Mouse (Mus musculus) adrenal gland, adult (tissue): Measurements from ENCODE around the gene Ccnb1ip1.
"Not testable (repeated sequence)": the region's sequence is repeated elsewhere in the genome, so short reads cannot be mapped to it uniquely, and the experiment has no call there.

Experiments
- DNase-seq, 2 experiments: peaks; one replicate each; pipeline ENCODE4 v3.0.0; 2022 to 2023; ENCODE audit warnings: low spot score in 1 of 2; ENCODE audit not compliant: inconsistent age in 2 of 2

Ccnb1ip1 gene

DNA sequence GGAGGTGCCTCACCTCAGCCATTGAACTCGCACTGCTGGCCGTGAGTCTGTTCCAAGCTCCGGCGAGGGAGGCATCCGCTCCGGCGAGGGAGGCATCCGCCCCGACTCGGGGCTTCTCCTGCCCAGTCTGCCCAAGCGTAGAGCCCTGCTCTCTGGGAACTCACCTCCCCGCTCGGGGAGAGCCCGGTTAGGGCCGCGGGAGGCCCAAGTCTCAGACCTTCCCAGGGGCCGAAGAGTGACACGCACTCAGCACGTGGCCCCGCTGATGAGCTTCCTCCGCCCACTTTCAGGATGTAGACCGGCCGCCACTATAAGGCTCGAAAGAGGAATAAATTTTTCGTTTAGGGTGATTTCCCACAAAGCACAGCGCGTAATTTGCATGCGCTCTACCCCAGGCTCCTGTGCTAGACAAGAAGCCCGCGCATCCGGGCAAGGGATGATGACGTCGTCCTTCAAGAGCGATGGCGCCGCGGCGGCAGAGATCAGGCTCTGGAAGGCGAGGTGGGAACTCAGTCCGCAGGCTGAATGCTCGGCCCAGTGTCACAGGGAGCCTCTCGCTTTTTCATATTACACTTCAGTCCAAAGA lies at the start of gene Ccnb1ip1, which contains the start of gene Parp2:
Ccnb1ip1 (minus strand) TSS at position 246 of the 586 bp plus-strand sequence.
Parp2 (plus strand) TSS at position 355 of the 586 bp plus-strand sequence.
- DNase-seq: peak; percentile 98 to 100

DNA sequence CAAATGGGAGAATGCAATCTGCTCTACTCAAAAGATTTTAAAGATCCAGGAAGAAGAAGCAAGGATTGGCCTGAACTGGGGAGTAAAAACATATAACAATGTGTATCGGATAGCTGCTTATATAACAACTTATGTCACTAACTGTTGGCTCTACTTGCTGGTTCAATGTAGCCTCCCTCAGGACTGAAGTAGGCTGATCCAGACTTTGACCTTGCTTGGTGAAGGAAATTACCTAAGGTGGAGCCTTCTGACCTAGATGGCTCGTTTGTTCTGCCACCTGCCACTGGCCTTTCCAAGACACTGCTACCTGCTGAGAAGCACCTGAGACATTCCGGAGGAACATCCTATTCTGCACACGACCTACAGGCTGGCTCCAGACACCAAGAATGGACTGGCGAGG lies 48.3 kb upstream of the Ccnb1ip1 start:
- DNase-seq: no peak

DNA sequence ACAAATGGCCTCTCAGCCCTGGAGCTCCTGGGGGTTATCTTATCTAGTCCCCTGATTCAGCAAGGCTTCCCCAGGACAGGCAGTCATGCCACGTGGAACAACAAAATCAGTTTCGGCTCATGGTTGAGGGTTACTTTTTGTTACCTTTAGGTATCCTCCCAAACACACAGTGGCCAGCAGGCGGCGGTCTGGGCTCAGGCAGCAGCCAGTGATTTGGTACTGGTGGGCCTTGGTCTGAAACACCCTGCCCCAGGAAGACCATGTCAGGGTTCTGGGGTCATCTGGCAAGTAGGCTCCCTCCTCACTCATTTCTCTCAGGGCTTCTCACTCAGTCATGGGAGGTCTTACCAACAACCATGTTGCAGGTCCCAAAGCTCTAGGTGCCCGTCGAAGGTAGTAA lies 29.7 kb upstream of the Ccnb1ip1 start:
- no peak for DNase-seq

DNA sequence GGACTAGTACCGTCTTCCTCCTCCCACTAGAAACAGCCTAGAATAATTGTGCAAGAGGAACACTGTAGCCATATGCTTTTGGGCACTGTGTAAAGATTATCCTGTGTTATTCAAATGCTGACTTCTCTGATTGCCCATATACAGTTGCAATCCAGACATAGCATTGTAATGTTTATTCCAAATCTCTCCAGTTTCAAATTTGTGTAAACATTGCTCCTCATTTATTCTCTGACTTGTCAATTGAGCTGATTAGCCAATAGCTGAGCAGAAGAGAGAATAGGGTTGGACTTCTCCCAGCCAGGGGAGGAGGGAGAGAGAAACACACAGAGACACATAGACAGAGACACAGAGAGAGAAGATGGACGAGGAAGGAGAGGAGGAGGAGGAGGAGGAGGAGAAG lies 26.9 kb upstream of the Ccnb1ip1 start:
- no peak for DNase-seq

DNA sequence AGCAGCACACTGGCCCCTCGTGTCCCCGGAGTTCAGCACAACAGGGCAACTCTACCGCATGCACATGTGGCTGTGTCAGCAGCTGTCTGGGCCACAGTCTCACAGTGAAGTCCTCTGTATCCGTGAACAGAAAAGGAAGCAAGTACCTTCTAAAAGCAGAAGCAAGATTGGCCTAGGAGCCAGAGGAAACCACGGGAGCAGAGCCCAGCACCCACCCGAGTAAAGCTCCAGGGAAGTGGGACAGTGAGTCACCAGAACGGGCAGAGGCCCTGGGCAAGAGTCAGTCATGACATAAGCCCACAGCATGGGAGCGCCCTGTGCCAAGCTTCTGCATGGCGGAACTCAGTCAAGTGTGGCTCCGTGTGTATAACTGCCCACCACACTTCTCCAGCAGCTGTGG lies 26.4 kb upstream of the Ccnb1ip1 start:
- DNase-seq: peak; percentile 32 to 51

DNA sequence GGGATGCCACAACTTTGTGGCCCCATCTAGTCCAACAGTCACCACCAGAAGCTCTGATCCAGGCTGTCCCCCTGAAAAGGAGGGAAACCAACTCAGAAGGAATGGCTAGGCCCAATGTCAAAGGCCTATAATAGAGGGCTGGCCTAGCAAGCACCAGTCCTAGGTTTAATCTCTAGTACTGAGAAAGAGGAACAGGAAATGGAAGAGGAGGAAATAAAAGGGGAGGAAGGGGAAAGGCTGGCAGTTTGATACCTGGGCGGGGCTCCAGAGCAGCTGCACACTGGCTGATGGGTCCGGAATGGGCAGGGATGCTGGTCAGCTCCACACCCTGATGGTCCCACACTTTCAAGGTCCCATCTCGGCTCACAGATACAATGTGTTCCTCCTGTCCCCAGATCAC lies 22.3 kb upstream of the Ccnb1ip1 start:
- no peak for DNase-seq

DNA sequence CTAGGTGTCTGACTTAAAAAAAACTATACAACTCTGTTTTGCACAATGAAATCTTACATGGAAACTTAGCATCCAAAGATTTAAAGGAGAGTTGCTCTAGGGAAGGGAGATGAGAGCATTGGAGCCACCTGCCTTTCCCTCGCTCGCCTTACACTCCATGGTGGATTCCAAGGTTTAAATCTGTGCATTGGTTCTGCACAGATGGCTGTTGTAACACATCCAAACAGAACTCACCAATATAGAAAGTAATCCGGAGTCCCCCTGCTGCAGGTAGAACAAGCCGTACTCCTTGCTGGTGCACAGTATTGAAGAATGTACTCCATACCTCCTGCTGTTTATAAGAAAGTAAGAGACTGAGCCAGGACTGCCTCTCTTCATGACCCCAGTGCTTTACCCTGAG lies 19.0 kb upstream of the Ccnb1ip1 start:
- DNase-seq: no peak

DNA sequence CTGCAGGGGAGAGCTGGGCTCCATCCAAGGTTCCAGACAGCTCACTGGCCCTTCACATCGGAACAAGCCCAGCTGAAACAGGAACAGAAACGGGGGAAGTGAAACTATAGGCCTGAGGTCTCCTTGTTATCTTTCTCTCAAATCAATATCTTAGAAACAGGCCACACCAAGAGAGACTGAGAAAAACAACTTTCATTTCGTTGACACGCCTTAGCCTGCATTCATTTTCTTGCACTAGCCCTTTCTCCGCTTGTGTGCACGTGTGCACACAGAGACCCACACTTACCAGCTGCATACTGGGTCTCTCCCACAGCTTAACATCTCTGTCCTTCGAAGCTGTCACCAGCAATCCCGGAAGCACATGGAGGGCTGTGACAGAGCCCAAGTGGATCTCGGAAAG lies 16.7 kb upstream of the Ccnb1ip1 start:
- DNase-seq: no peak

DNA sequence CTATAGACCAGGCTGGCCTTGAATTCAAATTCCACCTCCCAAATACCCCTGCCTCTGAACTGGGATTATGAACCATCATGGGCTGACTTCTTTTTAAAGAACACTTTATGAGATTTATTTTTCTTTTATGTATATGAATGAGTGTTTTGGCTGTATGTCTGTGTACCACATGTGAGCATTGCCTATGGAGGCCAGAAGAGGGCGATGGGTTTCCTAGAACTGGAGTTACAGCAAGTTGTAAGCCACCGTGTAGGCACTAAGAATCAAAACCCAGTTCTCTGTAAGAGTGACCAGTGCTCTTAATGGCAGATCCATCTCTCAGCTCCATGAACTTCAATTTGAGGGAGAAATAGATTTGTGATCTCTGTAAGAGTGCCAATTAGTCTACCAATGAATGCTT lies 15.7 kb upstream of the Ccnb1ip1 start:
- no peak for DNase-seq

DNA sequence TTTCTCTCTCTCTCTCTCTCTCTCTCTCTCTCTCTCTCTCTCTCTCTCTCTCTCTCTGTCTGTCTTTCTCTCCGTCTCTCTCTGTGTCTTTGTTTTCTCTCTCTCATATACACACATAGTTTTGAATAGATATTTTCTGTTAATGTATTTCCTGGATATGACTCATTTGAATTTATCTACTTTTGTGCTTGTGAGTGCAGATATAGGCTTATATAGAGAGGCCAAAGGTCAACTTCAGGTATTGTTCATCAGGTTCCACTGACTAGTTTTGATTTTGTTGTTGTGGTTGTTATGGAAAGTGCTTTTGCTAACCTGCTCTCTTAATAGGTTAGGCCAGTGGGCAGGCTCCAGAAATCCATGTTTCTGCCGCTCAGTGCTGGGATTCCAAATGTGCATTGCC lies 5.5 kb upstream of the Ccnb1ip1 start:
- no peak for DNase-seq

DNA sequence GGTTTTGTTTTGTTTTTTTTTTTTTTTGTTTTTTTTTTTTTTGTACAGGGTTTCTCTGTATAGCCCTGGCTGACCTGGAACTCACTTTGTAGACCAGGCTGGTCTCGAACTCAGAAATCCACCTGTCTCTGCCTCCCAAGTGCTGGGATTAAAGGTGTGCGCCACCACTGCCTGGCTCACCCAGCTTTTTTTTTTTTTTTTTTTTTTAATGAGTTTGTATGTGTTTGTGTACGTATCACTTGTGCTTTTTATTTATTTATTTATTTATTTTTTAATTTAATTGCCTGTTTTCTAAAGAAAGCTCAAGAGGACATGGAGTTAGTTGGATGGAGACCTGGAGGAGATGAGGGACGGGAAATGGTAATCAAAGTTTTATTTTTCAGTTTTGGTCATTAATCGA lies 1.1 kb downstream of the Ccnb1ip1 start:
- DNase-seq: not testable (repeated sequence)

DNA sequence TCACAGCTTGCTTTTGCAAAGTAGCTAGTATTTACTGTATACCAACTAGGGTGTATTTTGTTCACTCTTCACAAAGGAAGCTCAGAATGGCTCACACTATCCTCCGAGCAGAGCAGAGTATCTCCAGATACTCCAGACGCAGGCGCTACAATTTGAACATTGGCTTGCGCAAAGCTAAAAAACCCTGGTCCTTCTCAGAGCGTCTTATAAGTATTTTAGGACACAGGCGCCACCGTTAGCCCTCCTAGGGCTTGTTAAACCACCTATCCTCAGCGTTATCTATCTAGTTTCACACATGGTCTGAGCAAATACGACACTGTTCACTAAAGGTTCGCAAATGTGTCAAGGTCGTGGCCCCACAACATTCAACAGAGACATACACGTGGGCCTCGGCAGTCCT lies 2.8 kb downstream of the Ccnb1ip1 start:
- DNase-seq: no peak

DNA sequence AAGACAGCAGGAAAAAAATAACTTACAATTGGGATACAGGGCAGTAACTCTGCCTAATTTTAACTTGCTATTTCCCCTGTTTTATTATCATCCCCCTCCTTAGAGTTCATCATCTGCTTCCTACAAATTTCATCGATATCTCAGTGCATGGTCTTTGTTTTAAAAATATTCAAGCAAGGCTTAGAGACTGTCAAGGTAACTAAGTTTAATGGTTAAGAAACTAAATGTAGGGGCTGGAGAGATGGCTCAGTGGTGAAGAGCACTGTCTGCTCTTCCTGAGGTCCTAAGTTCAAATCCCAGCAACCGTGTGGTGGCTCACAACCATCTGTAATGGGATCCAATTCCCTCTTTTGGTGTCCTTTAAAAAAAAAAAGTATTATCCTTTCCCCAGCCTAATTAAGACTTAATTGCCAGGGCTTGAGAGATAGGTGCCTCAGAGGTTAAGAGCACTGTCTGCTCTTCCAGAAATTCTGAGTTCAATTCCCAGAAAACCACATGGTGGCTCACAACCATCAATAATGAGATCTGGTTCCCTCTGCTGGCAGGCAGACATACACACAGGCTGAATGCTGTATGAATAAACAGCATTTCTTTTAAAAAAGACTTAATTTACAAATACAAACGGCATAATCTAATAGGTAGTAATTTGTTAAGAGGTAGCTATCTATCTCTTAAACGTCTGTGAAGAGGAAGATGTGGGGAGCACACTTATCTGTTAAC lies 4.5 kb downstream of the Ccnb1ip1 start:
- DNase-seq: peak in 1 of 2 experiments; percentile 59

DNA sequence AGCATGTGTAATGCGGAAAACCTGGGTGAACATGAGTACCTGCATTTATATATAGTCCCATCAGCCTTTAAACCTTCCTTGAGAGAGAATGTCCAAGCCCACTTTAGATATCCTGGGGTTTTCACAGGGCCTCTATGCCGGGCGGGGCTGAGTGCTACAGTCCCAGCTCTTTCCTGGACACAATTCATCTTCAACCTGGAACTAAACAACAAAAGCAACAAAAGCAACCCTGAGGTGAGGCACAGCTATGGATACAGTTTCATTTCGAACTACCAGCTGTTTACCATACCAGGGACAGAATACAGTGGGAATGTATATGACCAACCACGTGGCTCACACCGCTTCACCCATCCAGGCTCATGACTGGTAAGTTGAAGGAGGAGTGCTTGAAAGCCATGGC lies 5.1 kb downstream of the Ccnb1ip1 start:
- no peak for DNase-seq

DNA sequence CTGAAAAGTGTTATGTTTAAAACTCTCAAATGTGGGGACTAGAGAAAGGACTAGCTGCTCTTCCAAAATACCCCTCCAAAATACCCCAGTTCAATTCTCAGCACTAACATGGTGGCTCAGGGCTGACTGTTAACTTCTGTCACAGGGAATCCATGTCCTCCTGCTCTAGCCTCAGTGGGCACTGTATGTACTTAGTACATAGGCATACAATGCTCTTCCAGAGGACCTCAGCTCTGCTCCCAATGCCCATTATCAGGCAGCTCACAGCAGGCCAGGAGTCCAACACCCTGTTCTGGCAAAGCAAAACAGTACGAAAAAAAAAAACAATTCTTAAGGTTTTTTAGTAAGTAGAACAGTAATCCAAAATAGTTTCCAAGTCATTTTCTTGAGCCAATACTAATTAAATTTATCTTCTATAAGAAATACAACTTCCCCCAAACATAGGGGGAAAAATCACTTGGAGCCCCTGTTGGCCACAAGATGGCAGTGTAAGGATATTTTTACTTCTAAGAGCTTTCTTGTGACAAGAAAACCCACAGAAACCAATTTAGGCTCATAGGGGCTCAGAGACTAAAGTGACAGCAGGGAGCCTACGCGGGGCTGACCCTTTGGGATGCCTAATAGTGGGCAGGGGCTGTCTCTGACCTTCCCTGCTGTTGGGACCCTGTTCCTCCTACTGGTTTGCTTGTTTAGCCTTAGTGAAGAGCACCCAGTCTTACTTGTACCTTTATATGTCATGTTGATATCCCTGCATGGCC lies 7.9 kb downstream of the Ccnb1ip1 start:
- DNase-seq: peak; percentile 24 to 79

DNA sequence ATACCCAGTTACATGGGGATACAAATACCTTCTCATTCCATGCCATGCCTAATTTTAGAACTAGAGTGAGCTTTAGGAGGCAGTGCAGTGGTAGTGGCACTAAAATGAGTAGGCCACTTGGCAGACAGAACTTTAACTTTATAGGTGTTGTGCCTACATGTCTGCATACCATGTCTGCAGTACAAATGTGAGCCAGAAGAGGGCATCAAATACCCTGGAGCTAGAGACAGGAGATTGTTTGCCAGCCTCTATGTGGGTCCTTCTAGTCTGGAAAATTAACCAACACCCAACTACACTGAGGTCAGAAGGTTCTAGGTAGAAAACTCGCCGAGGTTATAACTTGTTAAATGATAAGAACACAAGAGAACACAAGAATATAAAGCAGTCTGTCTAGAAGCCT lies 9.0 kb downstream of the Ccnb1ip1 start:
- DNase-seq: no peak

DNA sequence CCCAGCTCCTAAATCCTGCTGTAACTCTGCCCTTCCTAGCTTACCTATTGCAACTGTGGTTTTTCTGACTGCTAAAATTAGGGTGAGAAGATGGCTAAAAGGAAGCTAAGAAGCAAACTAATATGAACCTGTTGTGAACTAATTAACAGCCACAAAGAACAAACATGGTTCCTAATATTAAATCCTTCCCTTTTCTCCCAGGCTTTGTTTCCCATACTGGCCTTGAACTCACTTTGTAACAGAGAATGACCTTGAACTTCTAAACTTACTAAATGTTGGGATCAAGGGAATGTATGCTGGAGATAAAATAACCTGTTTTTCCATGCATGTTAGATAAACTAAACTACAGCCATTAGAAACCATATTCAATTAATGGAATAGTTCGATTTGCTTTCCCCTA lies 11.1 kb downstream of the Ccnb1ip1 start:
- no peak for DNase-seq

DNA sequence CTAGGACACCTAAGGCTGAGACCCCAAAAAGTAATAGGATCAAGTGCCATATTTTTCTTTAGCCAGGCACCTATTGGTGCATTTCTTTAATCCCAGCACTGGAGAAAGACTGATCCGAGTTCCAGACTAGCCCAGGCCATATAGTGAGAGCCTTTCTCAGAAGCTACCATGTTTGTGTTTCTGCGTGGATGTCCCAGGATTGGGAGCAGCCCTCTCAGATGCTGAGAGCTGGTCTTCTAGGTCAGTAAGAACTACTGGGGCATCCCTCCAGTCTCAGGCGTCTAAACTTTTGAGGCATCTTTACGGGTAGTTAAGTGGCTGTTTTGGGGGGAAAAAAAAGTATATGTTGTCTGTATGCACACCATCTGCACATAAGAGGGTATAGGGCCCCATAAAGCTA lies 11.6 kb downstream of the Ccnb1ip1 start:
- DNase-seq: no peak

DNA sequence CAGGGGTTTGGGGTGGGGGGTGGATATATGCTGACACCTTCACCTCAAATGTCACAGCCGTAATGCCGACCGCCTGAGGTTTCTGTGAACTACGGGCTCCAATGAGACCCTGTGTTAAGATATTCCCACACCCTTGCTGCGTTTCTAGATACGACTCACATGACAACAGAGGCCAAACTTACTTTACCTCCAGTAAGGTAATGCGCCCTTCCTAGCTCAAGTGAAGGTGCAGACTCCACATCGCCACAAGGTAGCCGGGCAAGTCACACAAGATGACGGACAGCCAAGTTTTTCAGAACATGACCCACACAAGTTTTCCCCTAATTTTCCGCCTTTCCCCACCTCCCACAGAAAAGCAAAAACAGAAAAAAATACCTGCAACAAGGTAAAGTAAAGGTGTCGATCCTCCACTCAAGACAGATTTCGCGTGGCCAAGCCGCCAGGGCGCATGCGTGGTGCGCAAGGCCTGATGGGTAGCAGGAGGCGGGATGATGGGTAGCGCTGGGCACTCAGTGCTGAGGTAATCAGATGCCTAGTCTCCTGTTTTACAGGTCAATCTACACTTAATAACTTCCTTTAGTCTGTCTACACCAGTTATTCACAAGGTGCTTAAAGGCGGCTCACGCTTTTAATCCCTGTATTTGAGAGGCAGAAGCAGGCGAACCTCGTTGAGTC lies 12.1 kb downstream of the Ccnb1ip1 start:
- DNase-seq: no peak

DNA sequence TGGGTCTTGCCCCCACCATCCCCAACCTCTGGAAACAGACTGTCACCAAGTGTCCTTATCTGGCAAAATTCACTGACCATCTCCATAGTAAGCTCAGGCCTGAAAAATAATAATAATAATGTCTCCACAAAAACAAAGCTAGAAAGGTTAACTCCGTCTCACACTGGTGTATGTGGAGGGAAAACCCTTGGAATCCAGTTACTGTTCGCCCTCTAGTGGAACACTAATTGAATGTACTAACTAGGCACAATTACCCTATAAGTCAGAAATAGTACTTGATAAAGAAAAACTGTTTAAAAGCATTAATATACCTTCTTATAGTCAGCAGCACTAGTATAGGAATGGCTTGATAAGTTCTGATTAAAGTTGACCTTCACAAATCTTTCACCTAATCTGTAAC lies 19.4 kb downstream of the Ccnb1ip1 start:
- no peak for DNase-seq

DNA sequence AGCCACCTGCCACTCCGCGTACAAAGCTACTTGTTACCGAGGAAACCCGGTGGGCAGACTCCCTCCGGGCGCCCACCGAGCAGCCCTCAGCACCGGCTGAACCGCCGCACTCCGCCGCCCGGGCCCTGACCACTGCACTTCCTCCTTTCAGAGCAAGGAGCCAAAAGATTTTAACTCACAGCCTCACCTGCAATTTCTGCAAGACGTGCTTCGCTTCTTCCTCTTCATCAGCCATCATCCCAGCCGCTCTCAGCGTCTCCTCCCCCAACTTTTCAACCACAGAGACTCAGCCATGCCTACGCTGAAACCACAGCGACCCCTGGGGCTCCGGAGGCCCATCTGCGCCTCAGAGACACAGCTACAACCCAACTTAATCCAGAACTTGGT lies 22.3 kb downstream of the Ccnb1ip1 start, which contains the start of gene Ttc5:
Ttc5 (minus strand) TSS at position 269 of the 387 bp plus-strand sequence.
- peak; percentile 89 to 97 for DNase-seq
